Mouse (Mus musculus) ES-Bruce4 (cell line): ENCODE data around the gene Herpud1. TPM values are rescaled to one million over a fixed set of nuclear protein-coding genes. Genes with fewer than 3 reads are reported as not detected.

Experiments
- H3K27ac ChIP-seq: 2 replicates; pipeline ENCODE4 v1.5.1; 2012; ENCODE audit warnings: low read length, inconsistent platforms; ENCODE audit not compliant: insufficient read depth
- H3K27me3 ChIP-seq: 2 replicates; pipeline ENCODE4 v1.6.1; 2012; ENCODE audit warnings: mild to moderate bottlenecking, low read length, inconsistent platforms; ENCODE audit not compliant: control insufficient read depth, poor library complexity, insufficient read depth, severe bottlenecking
- H3K36me3 ChIP-seq: 2 replicates; pipeline ENCODE4 v1.6.1; 2012; ENCODE audit warnings: inconsistent platforms, mild to moderate bottlenecking, low read length, moderate library complexity; ENCODE audit not compliant: control insufficient read depth, poor library complexity, insufficient read depth, severe bottlenecking
- H3K4me1 ChIP-seq: one replicate; pipeline ENCODE4 v1.8.1; 2011; ENCODE audit warnings: low read length; ENCODE audit not compliant: control insufficient read depth, insufficient read depth
- H3K4me3 ChIP-seq: 2 replicates; pipeline ENCODE4 v1.5.1; 2011; ENCODE audit warnings: low read depth, mild to moderate bottlenecking, low read length
- H3K9ac ChIP-seq: 2 replicates; pipeline ENCODE4 v1.6.1; 2012; ENCODE audit warnings: low read depth, mild to moderate bottlenecking, inconsistent platforms; ENCODE audit not compliant: poor library complexity, severe bottlenecking
- H3K9me3 ChIP-seq: replicated peaks from 2 replicates; pipeline ENCODE4 v1.6.1; 2012; ENCODE audit warnings: mild to moderate bottlenecking, low read length, inconsistent platforms; ENCODE audit not compliant: control insufficient read depth, poor library complexity, insufficient read depth, severe bottlenecking
- CTCF ChIP-seq: IDR thresholded peaks from one replicate; pipeline ENCODE4 v1.8.1; 2011; ENCODE audit warnings: low read depth, low read length
- EP300 ChIP-seq: IDR thresholded peaks from 2 replicates; pipeline ENCODE4 v1.6.1; 2011; ENCODE audit warnings: low read depth, low read length; ENCODE audit not compliant: insufficient read depth
- POLR2A ChIP-seq: IDR thresholded peaks from one replicate; pipeline ENCODE4 v1.8.1; 2011; ENCODE audit warnings: low read length; ENCODE audit not compliant: insufficient read depth
- polyA plus RNA-seq: library from polyadenylated mRNA; stranded (reverse); fragments of >200 nt; gene quantifications from 2 replicates; pipeline ENCODE4 v1.2.4, GENCODE M21; 2011; ENCODE audit warnings: low read depth; ENCODE audit not compliant: missing spikeins, insufficient read depth, insufficient read length

Gene Herpud1
- polyA plus RNA-seq, 1 experiment = 9.4 TPM

- no peak overlapping the region for H3K27ac ChIP-seq
- H3K9me3 ChIP-seq = no peaks in the 10 kb centered on the region
- no peak overlapping the region for H3K4me3 ChIP-seq
- no peaks in the 10 kb centered on the region for H3K27me3 ChIP-seq
- TF ChIP-seq POLR2A (no peak), EP300 (no peak), CTCF (no peak)
- no peaks in the 10 kb centered on the region for H3K36me3 ChIP-seq
- no peaks in the 10 kb centered on the region for H3K4me1 ChIP-seq
- H3K9ac ChIP-seq = no peak overlapping the region
These were observed 27.7 kb upstream of the Herpud1 start for GRCm38 (mm10) chr8:94358541-94358940.

- no peaks in the 10 kb centered on the region for H3K4me1 ChIP-seq
- no peaks in the 10 kb centered on the region for H3K9me3 ChIP-seq
- no peaks in the 10 kb centered on the region for H3K36me3 ChIP-seq
These were observed 24.3 kb upstream of the Herpud1 start for GRCm38 (mm10) chr8:94361774-94362431.

GRCm38 (mm10) chr8:94362607-94363239 is 23.5 kb upstream of the Herpud1 start:
- TF ChIP-seq POLR2A = no peak
- no peak for TF ChIP-seq EP300
- TF ChIP-seq CTCF = no peak
- Histone ChIP-seq H3K9ac (no peak overlapping the region), H3K36me3 (no peaks in the 10 kb centered on the region), H3K4me3 (no peak overlapping the region), H3K4me1 (no peaks in the 10 kb centered on the region), H3K9me3 (no peaks in the 10 kb centered on the region), H3K27ac (no peak overlapping the region), H3K27me3 (no peaks in the 10 kb centered on the region)

More at GRCm38 (mm10) chr8:94361774-94362431, 24.3 kb upstream of the Herpud1 start:
- H3K27me3 ChIP-seq = no peaks in the 10 kb centered on the region
- no peak overlapping the region for H3K9ac ChIP-seq
- no peak overlapping the region for H3K4me3 ChIP-seq
- no peak overlapping the region for H3K27ac ChIP-seq
- TF ChIP-seq POLR2A (no peak), CTCF (no peak), EP300 (no peak)

GRCm38 (mm10) chr8:94363288-94363688 is 22.9 kb upstream of the Herpud1 start:
- no peak for TF ChIP-seq POLR2A
- TF ChIP-seq CTCF = no peak
- TF ChIP-seq EP300 = no peak
- Histone ChIP-seq H3K27ac (no peak overlapping the region), H3K36me3 (no peaks in the 10 kb centered on the region), H3K4me1 (no peaks in the 10 kb centered on the region), H3K4me3 (no peak overlapping the region), H3K9ac (no peak overlapping the region), H3K9me3 (no peaks in the 10 kb centered on the region), H3K27me3 (no peaks in the 10 kb centered on the region)

GRCm38 (mm10) chr8:94363906-94364305 is 22.3 kb upstream of the Herpud1 start:
- no peaks in the 10 kb centered on the region for H3K27me3 ChIP-seq
- H3K4me1 ChIP-seq = no peaks in the 10 kb centered on the region
- H3K9me3 ChIP-seq = no peaks in the 10 kb centered on the region
- no peak overlapping the region for H3K9ac ChIP-seq
- H3K4me3 ChIP-seq = no peak overlapping the region
- H3K27ac ChIP-seq = no peak overlapping the region
- no peak for TF ChIP-seq POLR2A
- TF ChIP-seq CTCF = no peak
- TF ChIP-seq EP300 = no peak
- H3K36me3 ChIP-seq = no peaks in the 10 kb centered on the region

GRCm38 (mm10) chr8:94364686-94365312 is 21.4 kb upstream of the Herpud1 start:
- H3K9ac ChIP-seq = no peak overlapping the region
- no peaks in the 10 kb centered on the region for H3K9me3 ChIP-seq
- no peak overlapping the region for H3K4me3 ChIP-seq
- H3K27me3 ChIP-seq = no peaks in the 10 kb centered on the region
- H3K27ac ChIP-seq = no peak overlapping the region
- no peaks in the 10 kb centered on the region for H3K4me1 ChIP-seq
- H3K36me3 ChIP-seq = no peaks in the 10 kb centered on the region
- TF ChIP-seq EP300 = no peak
- TF ChIP-seq POLR2A = no peak
- TF ChIP-seq CTCF = no peak
